ENCODE assay signal across 9 mouse cellular contexts in the genomic region with DNA sequence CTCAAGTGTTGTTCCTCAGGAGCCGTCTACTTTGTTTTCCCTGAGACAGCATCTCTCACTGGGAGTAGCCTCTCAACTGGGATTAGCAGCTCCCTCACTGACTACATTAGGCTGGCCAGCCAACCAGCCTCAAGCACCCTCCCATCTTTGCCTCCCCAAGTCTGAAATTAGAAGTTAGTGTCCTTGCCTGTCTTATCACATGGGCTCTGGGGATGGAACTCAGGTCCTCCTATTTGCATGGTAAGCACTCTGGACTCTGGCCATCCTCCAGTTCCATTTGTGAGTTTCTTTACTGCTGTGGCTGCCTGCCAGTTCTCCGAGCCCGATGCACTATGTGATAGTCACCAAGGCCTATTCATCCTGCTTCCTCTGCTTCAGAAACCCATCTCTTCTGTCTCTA. TPM values are rescaled to one million over a fixed set of nuclear protein-coding genes. Genes with fewer than 3 reads are reported as not detected.
A peak's percentile ranks its signal among the peaks of the same experiment; 100 is the strongest.
DNase-seq lines count a peak whose midpoint lies in the region; ATAC-seq and TF ChIP-seq lines count a peak whose summit lies in the region.
"Had no signal": no experiment of that assay in that cellular context is flagged by ENCODE, and none has a peak within 500 bp of the region (broad histone marks: within the 10 kb centered on the region; RNA-seq: fewer than 3 reads in every experiment).

No protein-coding gene starts in this region.

- TF ChIP-seq EP300 in heart, postnatal 0 days (IDR thresholded peaks at IDR 0.05; ENCODE audit: low read depth): no peak

- no peak overlapping the region for H3K9ac ChIP-seq in neural tube, embryonic 13.5 days
- H3K9ac ChIP-seq in heart, postnatal 0 days (replicated peaks; ENCODE audit: low read depth, low read length): no peak overlapping the region

- H3K4me1 ChIP-seq in neural tube, embryonic 13.5 days (replicated peaks): peaks cover 55% of the 10 kb centered on the region
- peaks cover 22% of the 10 kb centered on the region for H3K4me1 ChIP-seq in heart, postnatal 0 days (ENCODE audit: control insufficient read depth, insufficient read depth)

- no peaks in the 10 kb centered on the region for H3K27me3 ChIP-seq in neural tube, embryonic 13.5 days
- H3K27me3 ChIP-seq in heart, postnatal 0 days (ENCODE audit: control insufficient read depth, insufficient read depth, low read length): no peaks in the 10 kb centered on the region

- 56% methylated on average over 3 of the region's 3 CpGs for WGBS in neural tube, embryonic 13.5 days
- WGBS in heart, postnatal 0 days: 13% methylated on average over 3 of the region's 3 CpGs

- DNase-seq in frontal cortex, postnatal 14 days (ENCODE audit: low spot score in 2 of 2): no peak
- DNase-seq in neural tube, embryonic 10.5 days (ENCODE audit: extremely low spot score, low spot score): no peak
- DNase-seq in heart, postnatal 0 days (ENCODE audit: low spot score): peak; percentile 72
- DNase-seq in lung, postnatal 10 days: peak; percentile 36
- DNase-seq in thymus, postnatal 0 days (ENCODE audit: low spot score): no peak
- no peak for DNase-seq in thymus, postnatal 14 days

- H3K36me3 ChIP-seq in neural tube, embryonic 13.5 days: peaks cover 18% of the 10 kb centered on the region
- H3K36me3 ChIP-seq in heart, postnatal 0 days (replicated peaks; ENCODE audit: control insufficient read depth, insufficient read depth, low read length): no peaks in the 10 kb centered on the region

- H3K27ac ChIP-seq in neural tube, embryonic 13.5 days (replicated peaks): peak overlapping the region; percentile 54; the same call in 1 of the 2 replicates
- H3K27ac ChIP-seq in heart, postnatal 0 days (ENCODE audit: low read depth): no peak overlapping the region

- H3K4me3 ChIP-seq in neural tube, embryonic 13.5 days: no peak overlapping the region
- H3K4me3 ChIP-seq in heart, postnatal 0 days (ENCODE audit: low read depth, low read length): no peak overlapping the region
- H3K4me3 ChIP-seq: myocyte had no signal

- 0 out of 2 replicates have a peak overlapping the region, but pooled peaks have one; percentile 1 for H3K4me2 ChIP-seq in neural tube, embryonic 13.5 days
- peak overlapping the region; percentile 15; the same call in 1 of the 2 replicates for H3K4me2 ChIP-seq in heart, postnatal 0 days (ENCODE audit: low read depth, low read length)

- no peak for TF ChIP-seq CTCF in heart, postnatal 0 days (IDR thresholded peaks at IDR 0.05; ENCODE audit: low read depth)

- ATAC-seq in frontal cortex, adult (ENCODE audit: low TSS enrichment): peak; percentile 19; the same call in 1 of the 2 replicates
- peak; percentile 28; the same call in 1 of the 2 replicates for ATAC-seq in neural tube, embryonic 13.5 days (ENCODE audit: low read depth)
- peak; percentile 84 for ATAC-seq in heart, postnatal 0 days (ENCODE audit: insufficient read depth, low read depth)

- no peaks in the 10 kb centered on the region for H3K9me3 ChIP-seq in neural tube, embryonic 13.5 days
- no peaks in the 10 kb centered on the region for H3K9me3 ChIP-seq in heart, postnatal 0 days (replicated peaks; ENCODE audit: control insufficient read depth, low read length)

RNA-seq across cellular contexts. Expression of gene Rtp4, which starts 4.3 kb away (rescaled TPM):
- 2.4 and 3.9 TPM in 2 replicates for polyA plus RNA-seq in neural tube, embryonic 13.5 days (2015; fragmentation: Nextera tagmentation; extraction: Ambion mirVana)
- 9.8 and 42.1 TPM in 2 replicates for total RNA-seq in heart, postnatal 0 days (2014; rRNA removed; ENCODE audit: low replicate concordance)
- polyA plus RNA-seq in heart, postnatal 0 days (2015; fragmentation: Nextera tagmentation; extraction: Ambion mirVana): 12.7 and 16.9 TPM in 2 replicates
- polyA plus RNA-seq in thymus, postnatal 0 days (2015; fragmentation: Nextera tagmentation; extraction: Ambion mirVana): 69.8 and 76.3 TPM in 2 replicates

RNA-seq across cellular contexts. Expression of gene Masp1, which starts 4.8 kb away (rescaled TPM):
- 30.0 and 34.4 TPM in 2 replicates for polyA plus RNA-seq in neural tube, embryonic 13.5 days (2015; fragmentation: Nextera tagmentation; extraction: Ambion mirVana)
- total RNA-seq in heart, postnatal 0 days (2014; rRNA removed; ENCODE audit: low replicate concordance): 9.8 and 20.1 TPM in 2 replicates
- polyA plus RNA-seq in heart, postnatal 0 days (2015; fragmentation: Nextera tagmentation; extraction: Ambion mirVana): 6.6 and 7.7 TPM in 2 replicates
- polyA plus RNA-seq in thymus, postnatal 0 days (2015; fragmentation: Nextera tagmentation; extraction: Ambion mirVana): 0.17 and 0.26 TPM in 2 replicates

Comparison
In these comparisons a context has a peak if more than half of its experiments do, and no peak if none do; other contexts are left out.
1. ATAC-seq: peak in every context shown above with its lines; median percentile 84 in heart, postnatal 0 days; 28 in neural tube, embryonic 13.5 days; 19 in frontal cortex, adult.
2. DNase-seq: peak in heart, postnatal 0 days (single experiment) and lung, postnatal 10 days (single experiment); none in frontal cortex, postnatal 14 days (0 of 2), neural tube, embryonic 10.5 days (single experiment), thymus, postnatal 0 days (single experiment) and thymus, postnatal 14 days (single experiment).